Mouse (Mus musculus): ENCODE results near the gene Mme.

The Mme gene

DNA sequence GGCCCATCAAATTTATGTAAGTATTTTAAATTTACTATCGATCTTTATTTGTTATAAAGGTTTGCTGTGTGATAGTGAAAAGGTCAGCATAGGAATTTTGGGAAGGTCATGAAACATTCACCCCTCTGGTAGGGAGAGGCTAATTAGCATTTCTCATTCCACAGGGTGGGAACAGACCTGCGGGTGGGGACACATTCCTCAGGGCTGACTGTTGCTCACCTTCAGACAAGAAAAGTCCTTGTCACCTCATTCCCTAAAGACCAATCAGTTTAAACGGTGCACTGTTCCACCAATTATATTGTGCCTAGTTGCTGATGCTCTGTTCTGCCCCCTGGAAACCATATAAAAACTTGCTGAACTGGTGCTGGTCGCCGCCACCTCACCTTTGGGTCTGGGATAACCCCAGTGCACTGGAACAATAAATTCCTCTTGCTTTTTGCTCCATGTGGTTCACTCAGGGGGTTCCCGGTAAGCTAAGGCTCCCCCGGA lies at the start of gene Mme:
Gene Mme, plus strand, starts transcription at position 439 of the 489 bp plus-strand sequence.
- no peak for DNase-seq (ENCODE audit: low spot score in 2 of 2)

DNA sequence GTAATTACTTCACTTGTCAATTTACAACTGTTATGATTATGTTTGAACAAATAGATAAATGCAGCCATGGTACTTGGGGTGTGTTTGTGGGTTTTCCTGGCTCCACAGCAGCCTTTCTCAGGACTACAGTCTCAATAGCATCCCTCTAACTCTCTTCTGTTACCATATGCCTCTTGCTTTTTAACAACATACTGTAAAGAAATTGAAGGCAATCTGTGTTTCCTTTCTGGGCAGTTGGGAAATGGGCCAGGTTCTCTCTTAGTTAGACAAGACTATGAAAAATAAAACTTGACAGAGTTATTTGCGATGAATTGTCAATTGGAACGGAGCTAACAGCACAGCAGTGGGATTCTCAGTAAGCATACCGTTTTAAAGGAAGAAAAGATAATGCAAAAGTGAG lies 44.8 kb upstream of the Mme start:
- peak; percentile 8 for DNase-seq (ENCODE audit: low spot score in 2 of 2)

DNA sequence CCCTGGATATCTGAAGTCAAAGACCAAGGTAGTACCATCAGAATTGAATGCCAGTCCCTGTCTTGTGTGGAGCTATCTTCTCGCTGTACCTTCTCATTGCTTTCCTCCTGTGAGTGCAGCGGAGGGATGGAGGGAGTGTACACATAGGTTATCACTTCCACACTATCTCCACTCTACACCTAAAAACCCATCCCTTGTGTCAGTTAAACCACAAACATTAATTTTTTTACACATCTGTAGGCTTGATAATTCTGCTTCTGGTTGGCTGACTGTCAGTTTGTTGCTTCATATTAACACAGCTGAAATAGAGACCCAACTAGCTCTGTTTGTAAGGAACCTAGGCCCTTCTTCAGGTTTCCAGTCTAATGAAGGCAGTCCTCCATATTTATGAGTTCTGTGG lies 43.3 kb upstream of the Mme start:
- no peak for DNase-seq (ENCODE audit: low spot score in 2 of 2)

DNA sequence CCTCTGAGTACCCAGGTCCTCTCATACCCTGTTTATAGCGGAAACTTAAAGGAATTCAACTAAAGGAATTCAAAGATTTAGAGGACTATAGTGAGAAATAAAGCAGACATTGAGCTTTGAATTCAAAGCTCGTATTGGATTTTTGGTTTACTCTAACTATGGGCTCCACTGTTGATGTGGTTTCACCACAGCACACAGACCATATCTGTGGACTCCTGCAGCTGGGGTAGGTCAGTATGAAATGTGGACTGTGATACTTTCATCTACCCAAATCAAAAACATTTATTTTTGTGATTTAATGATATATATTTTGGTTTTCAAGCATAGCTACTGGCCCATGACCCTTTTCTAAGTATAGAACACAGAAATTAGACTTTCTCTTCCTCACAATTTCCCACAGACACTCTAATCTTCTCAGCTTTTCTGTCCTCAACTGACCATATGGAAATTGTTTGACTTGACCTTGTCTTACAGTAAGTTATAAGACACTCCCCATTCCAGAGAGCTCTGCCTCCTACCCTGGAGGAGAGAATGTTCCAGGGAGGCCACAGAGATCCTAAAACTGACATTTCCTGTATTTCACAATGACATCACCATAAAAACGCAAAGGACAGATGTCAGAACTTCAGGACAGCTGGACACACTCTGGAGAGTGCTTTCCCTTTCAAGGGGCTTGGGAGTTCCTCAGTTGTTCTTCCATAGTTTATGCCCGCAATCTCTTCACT lies 19.3 kb upstream of the Mme start:
- no peak for DNase-seq (ENCODE audit: low spot score in 2 of 2)

DNA sequence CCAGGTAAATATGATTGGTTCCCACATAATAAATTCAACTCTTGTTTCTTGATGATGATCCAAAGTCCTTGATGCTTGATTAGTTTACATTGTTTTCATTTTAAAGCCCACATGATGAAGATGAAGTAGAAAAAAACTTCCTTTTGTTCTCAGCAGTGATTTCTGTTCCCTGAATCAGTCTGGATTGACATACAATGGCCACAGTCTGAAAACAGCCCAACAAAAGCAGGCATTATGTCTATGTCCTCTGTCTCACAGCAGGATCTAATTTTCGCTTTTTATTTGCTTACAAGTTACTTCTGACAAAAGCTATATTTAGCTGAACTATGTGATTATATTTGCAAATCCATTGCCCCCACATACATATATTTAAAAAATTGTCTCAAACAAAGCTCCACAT lies 17.7 kb upstream of the Mme start:
- no peak for DNase-seq (ENCODE audit: low spot score in 2 of 2)

DNA sequence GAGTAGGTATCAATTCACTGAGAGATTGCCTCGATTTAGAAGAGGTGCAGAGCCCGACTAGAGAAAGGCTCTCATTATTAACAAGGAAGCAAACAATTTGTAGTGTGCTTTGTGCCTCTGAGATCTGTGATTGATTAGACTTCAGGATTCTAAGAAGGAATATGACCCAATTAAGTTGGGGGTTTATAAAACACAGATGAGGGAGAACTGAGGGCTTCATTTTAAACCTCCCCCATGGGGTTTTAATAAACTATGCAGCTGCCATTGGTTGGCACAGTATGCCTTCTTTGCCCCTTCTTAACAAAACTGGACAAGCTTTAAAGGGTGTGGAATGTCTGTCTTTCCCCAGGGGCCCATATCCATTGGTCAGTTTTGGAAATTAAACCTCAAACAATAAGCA lies 5.4 kb upstream of the Mme start:
- no peak for DNase-seq (ENCODE audit: low spot score in 2 of 2)

DNA sequence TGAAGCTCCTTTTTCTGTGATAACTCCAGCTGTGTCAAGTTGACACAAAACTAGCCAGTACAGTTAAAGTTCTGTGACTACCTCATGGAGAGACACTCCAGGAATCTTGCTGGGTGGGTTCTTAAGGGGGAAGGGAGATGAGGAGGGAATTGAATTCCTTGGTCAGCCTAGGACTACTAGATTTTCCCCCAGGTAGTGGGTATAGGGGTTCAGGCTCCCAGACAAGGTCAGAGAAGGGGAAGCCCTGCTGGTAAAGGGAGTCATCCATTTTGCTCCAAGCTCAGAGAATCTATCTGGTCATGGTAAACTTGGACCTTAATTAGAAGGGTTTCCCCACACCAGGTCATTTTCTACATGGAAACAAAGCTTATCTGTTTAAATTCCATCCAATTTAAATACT lies 2.4 kb downstream of the Mme start:
- DNase-seq (ENCODE audit: low spot score in 2 of 2) = no peak

DNA sequence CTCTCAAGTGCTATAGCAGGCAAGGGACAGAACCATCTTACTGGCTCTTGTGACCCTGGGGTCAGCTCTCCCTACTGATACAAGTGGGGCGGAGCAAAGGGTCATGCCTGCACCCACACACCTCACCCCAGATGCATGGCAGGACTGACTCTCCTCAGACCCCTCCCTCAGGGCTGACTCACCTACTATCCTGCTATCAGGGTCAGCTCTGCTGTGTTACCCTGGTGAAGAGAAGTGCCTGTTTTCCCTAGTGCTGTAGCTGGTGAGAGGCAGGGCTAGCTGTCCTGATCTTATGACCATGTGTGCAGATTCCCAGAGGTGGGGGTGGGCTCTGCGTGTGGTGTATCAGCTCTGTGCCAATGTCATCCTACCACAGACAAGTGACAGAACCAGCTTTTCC lies 30.8 kb downstream of the Mme start:
- no peak for DNase-seq (ENCODE audit: low spot score in 2 of 2)

DNA sequence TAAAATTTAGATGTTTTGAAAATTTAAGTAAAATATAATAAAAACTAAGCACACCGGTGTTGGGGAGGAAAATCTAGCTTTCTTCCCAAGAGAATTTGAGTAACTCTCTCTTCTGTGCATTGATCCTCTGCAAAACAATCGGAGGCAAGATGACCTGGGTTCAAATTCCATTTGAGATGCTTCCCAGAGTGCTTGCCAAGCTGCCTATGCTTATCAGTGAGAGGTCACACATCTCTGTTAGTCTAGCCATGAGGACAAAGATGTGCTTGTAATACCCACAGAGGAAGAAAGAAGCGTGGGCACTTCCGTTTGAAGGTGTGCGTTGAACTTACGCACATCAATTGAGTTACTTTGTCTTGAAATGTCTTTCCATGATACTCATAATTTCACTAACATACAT lies 53.0 kb downstream of the Mme start:
- no peak for DNase-seq (ENCODE audit: low spot score in 2 of 2)

DNA sequence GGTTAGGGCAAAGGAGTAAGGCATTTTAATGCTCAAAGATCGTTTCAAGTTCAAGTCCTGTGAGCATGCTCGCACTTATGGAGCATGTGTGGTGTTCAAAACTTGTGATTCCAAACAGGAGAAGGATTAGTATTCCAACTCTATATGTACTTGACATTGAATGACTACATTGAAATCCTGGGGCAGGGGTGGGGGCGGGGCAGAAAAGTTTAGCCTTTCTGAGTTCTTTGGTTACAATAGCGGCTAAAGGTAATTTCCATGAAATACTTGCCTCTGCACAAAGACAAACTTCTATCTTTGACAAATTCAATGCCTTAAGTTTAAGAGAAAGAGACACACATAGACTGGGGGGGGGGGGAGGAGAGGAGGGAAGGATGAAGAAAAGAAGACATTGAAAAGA lies 53.5 kb downstream of the Mme start:
- no peak for DNase-seq (ENCODE audit: low spot score in 2 of 2)

DNA sequence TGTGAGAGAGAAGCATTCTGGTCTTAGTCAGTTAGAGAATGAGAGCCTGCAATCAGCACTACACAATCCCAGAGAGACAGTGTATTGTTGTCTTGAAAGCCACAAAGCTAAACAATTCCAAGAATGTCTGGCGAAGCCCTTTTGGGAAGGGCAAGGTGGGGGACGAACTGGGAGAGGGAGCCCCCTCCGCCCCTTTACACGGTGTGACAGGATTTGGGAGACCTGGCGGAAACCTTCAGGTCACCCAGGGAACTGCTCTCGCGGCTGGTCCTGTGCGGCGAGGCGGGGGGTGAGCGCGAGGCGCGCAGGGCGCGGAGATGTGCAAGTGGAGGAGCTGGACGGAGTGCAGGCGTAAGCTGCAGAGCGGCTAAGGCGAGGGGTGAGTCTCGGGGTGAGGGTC lies 53.9 kb downstream of the Mme start:
- DNase-seq (ENCODE audit: low spot score in 2 of 2) = no peak

DNA sequence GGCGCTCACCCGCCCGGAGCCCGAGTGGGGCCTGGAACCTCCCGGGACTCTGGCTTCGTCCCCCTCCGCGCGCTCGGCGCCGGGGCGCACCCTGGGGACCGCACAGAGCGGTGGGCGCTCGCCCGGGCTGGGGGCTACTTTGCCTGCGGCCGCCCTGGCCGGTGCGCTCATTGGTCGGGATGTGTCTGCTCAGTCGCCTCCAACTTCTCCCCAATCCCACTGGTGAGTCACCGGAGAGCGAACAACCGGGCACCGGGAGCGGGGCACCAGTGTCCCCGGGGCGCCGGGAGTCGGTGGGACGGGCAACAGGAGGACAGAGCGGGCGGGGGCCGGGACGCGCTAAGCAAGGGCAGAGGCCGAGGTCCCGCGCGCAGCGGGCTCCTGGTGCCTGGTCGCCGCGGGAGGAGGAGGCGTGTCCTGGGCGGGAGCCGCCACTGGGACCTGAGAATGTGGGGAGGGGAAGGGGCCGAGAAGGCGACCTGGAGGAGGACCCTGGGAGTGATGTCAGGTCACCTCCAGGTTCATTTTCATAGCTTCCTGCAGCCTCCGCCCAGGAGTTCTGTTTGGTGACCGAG lies 54.4 kb downstream of the Mme start:
- DNase-seq (ENCODE audit: low spot score in 2 of 2) = peak in 1 of 2 experiments; percentile 25

DNA sequence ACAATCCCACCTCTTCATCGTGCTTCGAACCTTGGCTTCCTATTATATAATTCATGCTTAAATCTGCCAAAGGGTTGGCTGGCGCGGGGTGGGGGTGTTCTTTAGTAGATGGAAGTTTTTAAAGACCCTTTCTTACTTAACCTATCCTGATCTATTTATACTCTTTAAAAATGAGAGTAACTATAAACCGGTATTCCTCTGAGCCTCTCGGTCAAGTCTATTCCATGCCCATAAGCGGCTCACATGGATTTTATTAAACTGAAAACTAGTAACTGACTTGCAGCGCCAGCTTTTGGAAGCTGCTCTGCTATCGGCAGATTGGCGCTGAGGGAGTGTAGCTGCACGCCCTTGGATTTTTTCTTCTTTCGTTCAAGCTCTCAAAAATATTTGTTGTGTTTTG lies 55.1 kb downstream of the Mme start:
- DNase-seq (ENCODE audit: low spot score in 2 of 2) = no peak

DNA sequence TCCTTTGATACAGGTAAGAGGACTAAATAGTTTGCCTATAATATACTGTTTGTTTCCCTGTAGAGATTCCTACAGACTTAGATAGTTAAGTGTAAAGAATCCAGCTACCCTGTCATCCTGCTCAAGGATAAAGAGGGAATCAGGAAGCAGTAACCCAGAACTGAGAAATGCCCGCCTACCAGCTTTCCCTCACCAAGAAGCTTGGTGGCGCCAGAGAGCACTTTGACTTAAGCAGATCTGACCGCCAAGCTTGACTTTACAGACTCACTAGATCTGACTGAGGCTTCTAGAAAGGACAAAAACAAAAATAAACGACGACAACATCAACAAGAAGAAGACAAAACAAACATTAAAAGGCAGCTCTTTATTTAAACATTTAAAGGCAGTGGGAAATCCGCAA lies 56.5 kb downstream of the Mme start:
- peak; percentile 28 to 52 for DNase-seq (ENCODE audit: low spot score in 2 of 2)

DNA sequence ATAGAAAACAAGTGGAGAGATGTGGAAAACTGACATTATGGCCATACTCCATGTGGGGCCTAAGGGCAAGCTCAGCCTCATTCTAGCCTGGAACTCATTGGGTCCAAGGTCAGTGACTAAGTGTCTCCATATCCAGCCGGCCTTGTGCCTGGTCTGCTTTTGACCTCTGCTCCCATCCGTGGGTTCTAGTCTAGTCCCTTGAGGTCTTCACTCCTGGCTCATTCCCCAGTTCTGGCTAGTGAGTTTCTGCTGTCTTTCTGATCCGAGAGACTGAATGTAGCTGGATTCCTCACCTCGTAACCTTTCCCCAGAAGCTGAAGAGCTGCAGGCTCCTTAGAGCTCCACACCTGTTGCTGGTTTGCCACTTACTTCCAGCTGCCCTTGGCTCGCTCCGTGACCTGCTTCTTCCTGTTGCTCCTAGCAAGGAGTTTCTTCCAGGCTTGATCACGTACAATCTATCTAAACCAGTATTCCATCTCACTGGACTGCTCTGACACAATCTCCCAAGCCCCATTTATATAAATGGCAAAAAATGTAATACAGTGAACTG lies 73.9 kb downstream of the Mme start:
- DNase-seq (ENCODE audit: low spot score in 2 of 2) = no peak

DNA sequence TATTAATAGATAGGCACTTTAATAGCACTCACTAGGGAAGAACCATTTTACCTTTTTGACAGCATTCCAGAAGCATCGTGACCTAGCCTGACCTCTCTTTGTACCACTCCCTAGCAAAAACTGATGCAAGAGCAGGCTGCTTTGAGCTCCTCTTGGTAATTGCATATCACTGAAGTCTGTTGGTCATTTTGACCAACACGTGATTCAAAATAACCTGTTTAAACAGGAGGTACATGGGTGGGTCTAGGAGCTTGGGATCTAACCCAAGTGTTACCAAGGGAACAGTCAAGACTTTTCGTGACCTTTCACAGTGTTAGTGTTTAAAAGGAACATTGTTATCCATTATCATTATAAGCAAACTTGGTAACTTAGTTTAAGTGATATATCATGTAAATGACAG lies 76.2 kb downstream of the Mme start:
- no peak for DNase-seq (ENCODE audit: low spot score in 2 of 2)

DNA sequence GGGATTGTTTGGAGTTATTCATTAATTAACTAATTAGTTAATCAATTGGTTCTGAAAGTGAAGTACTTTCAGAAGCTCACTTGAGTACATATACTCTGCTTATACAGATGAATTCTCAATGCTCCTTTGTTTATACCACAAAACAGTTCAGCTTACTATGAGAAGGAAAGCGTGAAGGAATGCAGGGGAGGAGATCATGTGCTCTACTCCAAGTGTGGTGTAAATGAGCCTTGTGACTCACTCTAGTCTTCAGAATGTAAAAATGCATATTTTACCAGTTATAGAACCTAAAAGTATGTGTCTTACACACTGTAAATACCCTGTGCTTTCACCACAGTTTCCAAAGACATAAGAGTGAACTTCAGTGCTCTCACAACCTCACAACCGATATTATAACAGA lies 84.3 kb downstream of the Mme start:
- DNase-seq (ENCODE audit: low spot score in 2 of 2) = no peak

DNA sequence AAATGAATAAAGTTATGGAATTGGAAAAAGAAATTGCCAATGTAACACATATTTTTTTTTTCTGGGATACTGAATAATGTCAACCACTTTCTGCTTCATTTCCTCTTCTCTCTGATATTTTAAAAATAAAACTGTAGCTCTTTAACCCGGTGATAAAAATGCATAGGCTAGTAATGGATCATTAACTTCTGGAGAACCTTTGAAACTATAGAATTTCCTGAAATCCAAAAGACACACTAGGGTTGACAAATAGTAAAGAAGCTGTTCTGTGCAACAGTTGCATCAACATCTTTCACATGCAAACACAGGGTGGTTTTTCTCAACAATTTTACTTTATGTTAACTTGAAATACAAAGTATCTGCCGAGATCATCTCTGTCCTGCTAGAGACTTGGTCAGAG lies 98.8 kb downstream of the Mme start:
- DNase-seq (ENCODE audit: low spot score in 2 of 2) = no peak

DNA sequence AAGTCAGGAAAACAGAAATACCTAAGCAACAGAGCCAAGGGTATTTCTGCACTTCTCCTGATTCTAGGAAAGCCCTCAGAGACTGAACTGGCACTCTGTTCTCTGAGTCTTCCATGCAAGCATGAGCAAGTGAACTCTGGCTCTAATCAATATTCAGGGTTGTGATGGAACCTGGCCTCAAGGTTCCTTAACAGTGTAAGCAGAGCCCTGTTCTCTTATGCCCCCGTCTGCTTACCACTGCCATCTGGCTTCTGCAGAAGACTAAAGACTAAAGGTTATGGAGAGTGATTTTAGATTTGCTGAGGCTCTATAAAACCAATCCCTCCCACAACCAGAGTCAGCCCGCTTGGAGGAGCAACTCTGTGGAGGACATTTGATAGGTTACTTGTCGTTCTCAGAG lies 99.2 kb downstream of the Mme start:
- no peak for DNase-seq (ENCODE audit: low spot score in 2 of 2)

DNA sequence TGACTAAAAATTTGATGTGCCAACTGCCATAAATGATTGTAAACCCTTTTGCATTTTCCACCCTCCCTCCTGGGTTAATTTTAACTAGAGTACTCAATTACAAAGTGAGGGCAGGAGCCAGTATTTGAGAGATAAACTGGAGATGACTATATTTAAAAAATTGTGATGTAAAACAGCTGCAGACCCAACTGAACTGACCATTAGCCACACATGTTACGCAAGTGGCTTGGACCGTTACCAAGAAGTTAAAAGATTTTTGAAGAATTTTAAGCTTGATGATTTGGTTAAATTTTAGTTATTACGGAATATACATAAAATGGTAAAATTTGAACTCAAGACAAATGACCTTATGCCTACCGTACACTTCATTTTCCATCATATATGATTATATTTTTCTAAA lies 100.1 kb downstream of the Mme start:
- DNase-seq (ENCODE audit: low spot score in 2 of 2) = no peak

DNA sequence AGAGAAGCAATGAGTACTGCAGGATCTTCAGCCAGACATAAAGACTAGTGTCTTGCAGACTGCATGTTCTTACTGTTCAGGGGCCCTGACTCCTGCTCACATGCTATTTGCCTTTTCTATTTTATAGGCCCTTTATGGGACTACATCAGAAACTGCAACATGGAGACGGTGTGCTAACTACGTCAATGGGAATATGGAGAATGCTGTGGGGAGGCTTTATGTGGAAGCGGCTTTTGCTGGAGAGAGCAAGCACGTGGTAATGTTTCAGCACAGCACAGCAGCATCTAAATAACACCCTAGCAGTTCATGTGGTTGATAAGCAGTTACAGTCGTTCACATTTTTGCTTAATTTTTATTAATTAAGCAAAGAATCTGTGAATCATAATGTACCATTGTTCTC lies 103.7 kb downstream of the Mme start:
- DNase-seq (ENCODE audit: low spot score in 2 of 2) = no peak

DNA sequence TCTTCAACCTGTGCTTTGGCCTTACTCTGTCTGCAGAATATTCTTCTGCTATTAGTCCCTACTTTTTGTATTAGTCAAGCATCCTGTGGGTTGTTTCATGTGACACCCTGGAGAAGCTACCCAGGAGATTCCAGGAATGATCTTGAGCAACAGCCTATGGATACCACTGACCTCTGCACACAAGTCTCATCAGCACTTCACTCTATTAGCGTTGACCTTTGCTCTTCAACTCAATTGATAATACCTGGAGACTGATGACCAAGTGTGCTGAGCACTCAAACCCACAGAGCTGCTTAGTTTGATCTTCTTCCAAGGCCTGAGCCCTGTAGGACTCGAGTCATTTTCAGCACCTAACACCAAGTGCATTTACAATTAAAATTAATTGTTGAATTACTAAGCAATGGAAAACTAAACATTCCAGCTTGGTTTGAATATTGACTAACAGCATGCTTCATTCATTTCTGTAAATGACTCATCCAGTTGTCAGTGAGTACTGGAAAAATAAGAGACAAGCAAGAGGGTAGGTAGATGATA lies 107.6 kb downstream of the Mme start:
- no peak for DNase-seq (ENCODE audit: low spot score in 2 of 2)

DNA sequence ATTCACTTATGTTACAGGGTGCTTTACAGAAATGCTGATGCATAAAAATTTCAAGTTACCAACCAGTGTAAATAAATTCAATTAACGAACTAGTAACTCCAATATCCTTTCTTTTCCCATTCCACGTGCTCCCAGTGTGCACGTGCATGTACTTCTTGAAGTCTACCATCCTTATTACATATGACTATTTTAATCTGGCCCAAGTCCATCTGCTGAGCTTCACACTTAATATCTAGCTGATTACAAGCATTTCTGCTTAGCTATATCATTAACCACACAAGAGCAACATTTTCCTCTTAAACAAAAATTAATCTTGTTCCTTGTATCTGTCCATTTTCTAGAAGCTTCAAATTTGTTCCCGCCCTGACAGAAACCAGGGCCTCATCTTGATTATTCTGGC lies 108.9 kb downstream of the Mme start:
- DNase-seq (ENCODE audit: low spot score in 2 of 2) = no peak

Measured in frontal cortex, postnatal 10 days (tissue).